Mouse (Mus musculus): ENCODE measurements at regions not wholly inside any gene's neighbourhood (a gene's known extent, or its start where the extent isn't known, plus 50 kb on each side); places are given as distances from the start of the nearest gene placed in this dataset.

- no peaks in the 10 kb centered on the region for H3K27me3 ChIP-seq (ENCODE audit: control insufficient read depth, insufficient read depth, low read length)
- no peak overlapping the region for H3K27ac ChIP-seq (ENCODE audit: control insufficient read depth, insufficient read depth, low read length)
- no peak overlapping the region for H3K4me3 ChIP-seq (ENCODE audit: control insufficient read depth, insufficient read depth, low read length)
- no peak for DNase-seq
- TF ChIP-seq POLR2A (IDR thresholded peaks at IDR 0.05; ENCODE audit: control insufficient read depth, extremely low read depth, insufficient read depth, low read length, poor library complexity) (no peak), CTCF (IDR thresholded peaks at IDR 0.05; ENCODE audit: borderline replicate concordance, control insufficient read depth, extremely low read depth, insufficient read depth, low read length, poor library complexity) (no peak)
- 46% methylated on average over 4 of the region's 4 CpGs for WGBS
- peaks cover 3% of the 10 kb centered on the region for H3K4me1 ChIP-seq (replicated peaks; ENCODE audit: control insufficient read depth, insufficient read depth, low read length)
- H3K36me3 ChIP-seq (ENCODE audit: control insufficient read depth, insufficient read depth, low read length) = no peaks in the 10 kb centered on the region
Measured at GRCm38 (mm10) chr19:21051872-21052271, 97.9 kb upstream of the Tmc1 start.

- DNase-seq = no peak
- H3K27ac ChIP-seq (ENCODE audit: control insufficient read depth, insufficient read depth, low read length) = no peak overlapping the region
- no peaks in the 10 kb centered on the region for H3K36me3 ChIP-seq (ENCODE audit: control insufficient read depth, insufficient read depth, low read length)
- TF ChIP-seq CTCF (IDR thresholded peaks at IDR 0.05; ENCODE audit: borderline replicate concordance, control insufficient read depth, extremely low read depth, insufficient read depth, low read length, poor library complexity) = no peak
- no peak for TF ChIP-seq POLR2A (IDR thresholded peaks at IDR 0.05; ENCODE audit: control insufficient read depth, extremely low read depth, insufficient read depth, low read length, poor library complexity)
- H3K4me1 ChIP-seq (replicated peaks; ENCODE audit: control insufficient read depth, insufficient read depth, low read length) = peaks cover 3% of the 10 kb centered on the region
- WGBS = 30% methylated on average over 9 of the region's 9 CpGs
- no peaks in the 10 kb centered on the region for H3K27me3 ChIP-seq (ENCODE audit: control insufficient read depth, insufficient read depth, low read length)
- no peak overlapping the region for H3K4me3 ChIP-seq (ENCODE audit: control insufficient read depth, insufficient read depth, low read length)
Measured at GRCm38 (mm10) chr19:21050994-21051721, 97.2 kb upstream of the Tmc1 start.

GRCm38 (mm10) chr19:21049301-21049700, 95.3 kb upstream of the Tmc1 start:
- TF ChIP-seq CTCF (IDR thresholded peaks at IDR 0.05; ENCODE audit: borderline replicate concordance, control insufficient read depth, extremely low read depth, insufficient read depth, low read length, poor library complexity) (no peak), POLR2A (IDR thresholded peaks at IDR 0.05; ENCODE audit: control insufficient read depth, extremely low read depth, insufficient read depth, low read length, poor library complexity) (no peak)
- Histone ChIP-seq H3K4me1 (replicated peaks; ENCODE audit: control insufficient read depth, insufficient read depth, low read length) (peaks cover 3% of the 10 kb centered on the region), H3K36me3 (ENCODE audit: control insufficient read depth, insufficient read depth, low read length) (no peaks in the 10 kb centered on the region), H3K27me3 (ENCODE audit: control insufficient read depth, insufficient read depth, low read length) (no peaks in the 10 kb centered on the region), H3K27ac (ENCODE audit: control insufficient read depth, insufficient read depth, low read length) (no peak overlapping the region), H3K4me3 (ENCODE audit: control insufficient read depth, insufficient read depth, low read length) (no peak overlapping the region)
- no peak for DNase-seq

GRCm38 (mm10) chr19:21045565-21045964, 91.6 kb upstream of the Tmc1 start:
- Histone ChIP-seq H3K27ac (ENCODE audit: control insufficient read depth, insufficient read depth, low read length) (no peak overlapping the region), H3K4me1 (replicated peaks; ENCODE audit: control insufficient read depth, insufficient read depth, low read length) (no peaks in the 10 kb centered on the region), H3K36me3 (ENCODE audit: control insufficient read depth, insufficient read depth, low read length) (no peaks in the 10 kb centered on the region), H3K27me3 (ENCODE audit: control insufficient read depth, insufficient read depth, low read length) (no peaks in the 10 kb centered on the region), H3K4me3 (ENCODE audit: control insufficient read depth, insufficient read depth, low read length) (no peak overlapping the region)
- no peak for TF ChIP-seq POLR2A (IDR thresholded peaks at IDR 0.05; ENCODE audit: control insufficient read depth, extremely low read depth, insufficient read depth, low read length, poor library complexity)
- TF ChIP-seq CTCF (IDR thresholded peaks at IDR 0.05; ENCODE audit: borderline replicate concordance, control insufficient read depth, extremely low read depth, insufficient read depth, low read length, poor library complexity) = no peak
- WGBS = 82% methylated on average over 12 of the region's 12 CpGs
- DNase-seq = no peak

GRCm38 (mm10) chr19:21043958-21044357, 90.0 kb upstream of the Tmc1 start:
- H3K27ac ChIP-seq (ENCODE audit: control insufficient read depth, insufficient read depth, low read length) = no peak overlapping the region
- no peaks in the 10 kb centered on the region for H3K36me3 ChIP-seq (ENCODE audit: control insufficient read depth, insufficient read depth, low read length)
- TF ChIP-seq CTCF (IDR thresholded peaks at IDR 0.05; ENCODE audit: borderline replicate concordance, control insufficient read depth, extremely low read depth, insufficient read depth, low read length, poor library complexity) (no peak), POLR2A (IDR thresholded peaks at IDR 0.05; ENCODE audit: control insufficient read depth, extremely low read depth, insufficient read depth, low read length, poor library complexity) (no peak)
- no peaks in the 10 kb centered on the region for H3K4me1 ChIP-seq (replicated peaks; ENCODE audit: control insufficient read depth, insufficient read depth, low read length)
- no peak overlapping the region for H3K4me3 ChIP-seq (ENCODE audit: control insufficient read depth, insufficient read depth, low read length)
- no peaks in the 10 kb centered on the region for H3K27me3 ChIP-seq (ENCODE audit: control insufficient read depth, insufficient read depth, low read length)
- DNase-seq = no peak
- 97% methylated on average over 4 of the region's 4 CpGs for WGBS

- no peak overlapping the region for H3K4me3 ChIP-seq (ENCODE audit: control insufficient read depth, insufficient read depth, low read length)
- no peaks in the 10 kb centered on the region for H3K27me3 ChIP-seq (ENCODE audit: control insufficient read depth, insufficient read depth, low read length)
- DNase-seq = no peak
- TF ChIP-seq CTCF (IDR thresholded peaks at IDR 0.05; ENCODE audit: borderline replicate concordance, control insufficient read depth, extremely low read depth, insufficient read depth, low read length, poor library complexity) (no peak), POLR2A (IDR thresholded peaks at IDR 0.05; ENCODE audit: control insufficient read depth, extremely low read depth, insufficient read depth, low read length, poor library complexity) (no peak)
- no peaks in the 10 kb centered on the region for H3K36me3 ChIP-seq (ENCODE audit: control insufficient read depth, insufficient read depth, low read length)
- WGBS = 95% methylated on average over 3 of the region's 3 CpGs
- no peaks in the 10 kb centered on the region for H3K4me1 ChIP-seq (replicated peaks; ENCODE audit: control insufficient read depth, insufficient read depth, low read length)
- H3K27ac ChIP-seq (ENCODE audit: control insufficient read depth, insufficient read depth, low read length) = no peak overlapping the region
Measured at GRCm38 (mm10) chr19:21042536-21042935, 88.5 kb upstream of the Tmc1 start.

All from thymus, adult 2 months (tissue).